Mouse (Mus musculus) bone marrow, adult 2 months (tissue): Measurements from ENCODE around the gene Gls. TPM values are rescaled to one million over a fixed set of nuclear protein-coding genes. Genes with fewer than 3 reads are reported as not detected.
A peak's percentile ranks its signal among the peaks of the same experiment; 100 is the strongest.

Experiments
- H3K27ac ChIP-seq: fragments of 200-500 bp; 2 replicates; pipeline ENCODE4 v1.5.1; 2012; ENCODE audit warnings: low read depth, mild to moderate bottlenecking, control low read depth, inconsistent platforms, low read length; ENCODE audit not compliant: control insufficient read depth, poor library complexity, insufficient read depth
- H3K4me1 ChIP-seq: fragments of 200-500 bp; 2 replicates; pipeline ENCODE4 v1.6.1; 2011; ENCODE audit warnings: low read length; ENCODE audit not compliant: control insufficient read depth, insufficient read depth
- H3K4me3 ChIP-seq: fragments of 200-500 bp; replicated peaks from 2 replicates; pipeline ENCODE3; 2011; ENCODE audit warnings: mild to moderate bottlenecking, low read depth, low read length, control low read depth; ENCODE audit not compliant: control insufficient read depth
- CTCF ChIP-seq: fragments of 200-500 bp; IDR thresholded peaks from 2 replicates; pipeline ENCODE4 v1.5.1; 2011; ENCODE audit warnings: low read length, control low read depth; ENCODE audit not compliant: control insufficient read depth, insufficient read depth
- POLR2A ChIP-seq: fragments of 200-500 bp; IDR thresholded peaks from 2 replicates; pipeline ENCODE4 v1.6.1; 2011; ENCODE audit warnings: low read depth, mild to moderate bottlenecking, control low read depth, low read length, borderline replicate concordance; ENCODE audit not compliant: control insufficient read depth
- WGBS: fragments of 180-500 bp; shearing (Covaris S2); methylation state at CpG from one replicate; pipeline ENCODE4 v1.1.7; 2018; 5-methylcytosine and 5-hydroxymethylcytosine counted together
- polyA plus RNA-seq: library from polyadenylated mRNA; stranded (reverse); fragments of >200 nt; gene quantifications from 2 replicates; pipeline ENCODE4 v1.2.4, GENCODE M21; 2011; ENCODE audit warnings: low replicate concordance; ENCODE audit not compliant: missing spikeins, insufficient read depth, insufficient read length

Gene Gls
- polyA plus RNA-seq, 1 experiment, result 43.1 TPM

GRCm38 (mm10) chr1:52254411-52254810, 21.4 kb upstream of the Gls start:
- Histone ChIP-seq H3K27ac (no peak overlapping the region), H3K4me1 (no peaks in the 10 kb centered on the region), H3K4me3 (no peak overlapping the region)
- TF ChIP-seq CTCF, result no peak
- no peak for TF ChIP-seq POLR2A
- 66% methylated on average over 2 of the region's 2 CpGs for WGBS

- H3K27ac ChIP-seq, result no peak overlapping the region
- no peaks in the 10 kb centered on the region for H3K4me1 ChIP-seq
- no peak overlapping the region for H3K4me3 ChIP-seq
- WGBS, result 81% methylated on average over 6 of the region's 6 CpGs
- TF ChIP-seq POLR2A (no peak), CTCF (no peak)
These were observed 20.4 kb upstream of the Gls start for GRCm38 (mm10) chr1:52253386-52253785.

GRCm38 (mm10) chr1:52252447-52252846, 19.4 kb upstream of the Gls start:
- no peaks in the 10 kb centered on the region for H3K4me1 ChIP-seq
- no peak overlapping the region for H3K4me3 ChIP-seq
- TF ChIP-seq POLR2A, result no peak
- TF ChIP-seq CTCF, result no peak
- WGBS, result 68% methylated on average over 2 of the region's 2 CpGs
- H3K27ac ChIP-seq, result no peak overlapping the region

- 84% methylated on average over 7 of the region's 7 CpGs for WGBS
These were observed 18.2 kb upstream of the Gls start for GRCm38 (mm10) chr1:52251038-52251735.

GRCm38 (mm10) chr1:52248899-52249556, 16.0 kb upstream of the Gls start:
- H3K27ac ChIP-seq, result no peak overlapping the region
- 78% methylated on average over 3 of the region's 3 CpGs for WGBS

More at GRCm38 (mm10) chr1:52251038-52251735, 18.2 kb upstream of the Gls start:
- H3K27ac ChIP-seq, result no peak overlapping the region
- no peak for TF ChIP-seq POLR2A
- TF ChIP-seq CTCF, result no peak
- H3K4me3 ChIP-seq, result no peak overlapping the region
- H3K4me1 ChIP-seq, result no peaks in the 10 kb centered on the region

GRCm38 (mm10) chr1:52242270-52242669, 9.2 kb upstream of the Gls start:
- 83% methylated on average over 3 of the region's 3 CpGs for WGBS
- Histone ChIP-seq H3K27ac (no peak overlapping the region), H3K4me3 (no peak overlapping the region), H3K4me1 (no peaks in the 10 kb centered on the region)
- TF ChIP-seq POLR2A (no peak), CTCF (no peak)

More at GRCm38 (mm10) chr1:52248899-52249556, 16.0 kb upstream of the Gls start:
- TF ChIP-seq CTCF (no peak), POLR2A (no peak)
- no peak overlapping the region for H3K4me3 ChIP-seq
- H3K4me1 ChIP-seq, result no peaks in the 10 kb centered on the region

- WGBS, result under 1% methylated on average over 56 of the region's 57 CpGs
- no peaks in the 10 kb centered on the region; the same call in none of the 2 replicates for H3K4me1 ChIP-seq
- H3K4me3 ChIP-seq, result peak overlapping the region; percentile 82
- peak overlapping the region; percentile 98 for H3K27ac ChIP-seq
- no peak for TF ChIP-seq POLR2A
These were observed 279 bp downstream of the Gls start for GRCm38 (mm10) chr1:52232766-52233140.

GRCm38 (mm10) chr1:52231939-52232765, 880 bp downstream of the Gls start:
- no peaks in the 10 kb centered on the region; the same call in none of the 2 replicates for H3K4me1 ChIP-seq
- H3K4me3 ChIP-seq, result peak overlapping the region; percentile 82
- TF ChIP-seq CTCF (no peak), POLR2A (no peak; the same call in 1 of the 2 replicates)
- WGBS, result under 1% methylated on average over 68 of the region's 69 CpGs
- peak overlapping the region; percentile 98 for H3K27ac ChIP-seq
